Mouse (Mus musculus) hindbrain, postnatal 0 days (tissue): ENCODE results near the gene Ift20. TPM values are rescaled to one million over a fixed set of nuclear protein-coding genes. Genes with fewer than 3 reads are reported as not detected.
A peak's percentile ranks its signal among the peaks of the same experiment; 100 is the strongest.

Experiments used
- ATAC-seq: fragments of 200-750 bp; cut with Nextera tagmentation; 2 replicates; pipeline ENCODE4 v1.8.0; 2017; ENCODE audit warnings: mild to moderate bottlenecking, moderate TSS enrichment, moderate library complexity
- DNase-seq: peaks from one replicate; pipeline ENCODE4 v3.0.0-alpha.2; 2015; ENCODE audit warnings: low spot score
- H3K27ac ChIP-seq: fragments of 300-500 bp; sonication (generic); 2 replicates; pipeline ENCODE4 v1.5.1; 2014; ENCODE audit warnings: mild to moderate bottlenecking
- H3K27me3 ChIP-seq: fragments of 300-500 bp; sonication (generic); 2 replicates; pipeline ENCODE4 v1.6.1; 2014; ENCODE audit warnings: low read length, mixed read lengths; ENCODE audit not compliant: insufficient read depth
- H3K36me3 ChIP-seq: fragments of 300-500 bp; sonication (generic); 2 replicates; pipeline ENCODE4 v1.6.1; 2014; ENCODE audit warnings: low read length, mixed read lengths; ENCODE audit not compliant: insufficient read depth
- H3K4me1 ChIP-seq: fragments of 300-500 bp; sonication (generic); 2 replicates; pipeline ENCODE4 v1.6.1; 2014; ENCODE audit warnings: antibody characterized with exemption, low read length, mixed read lengths; ENCODE audit not compliant: insufficient read depth
- H3K4me2 ChIP-seq: fragments of 300-500 bp; sonication (generic); 2 replicates; pipeline ENCODE4 v1.6.1; 2014; ENCODE audit warnings: low read depth, mild to moderate bottlenecking, low read length, moderate library complexity, mixed read lengths
- H3K4me3 ChIP-seq: fragments of 300-500 bp; sonication (generic); 2 replicates; pipeline ENCODE4 v1.5.1; 2014; ENCODE audit warnings: low read length
- H3K9ac ChIP-seq: fragments of 300-500 bp; sonication (generic); replicated peaks from 2 replicates; pipeline ENCODE4 v1.6.1; 2014; ENCODE audit warnings: mild to moderate bottlenecking, low read length, moderate library complexity, mixed read lengths
- H3K9me3 ChIP-seq: fragments of 300-500 bp; sonication (generic); 2 replicates; pipeline ENCODE4 v1.6.1; 2016; ENCODE audit warnings: low read length, mixed read lengths
- CTCF ChIP-seq: IDR thresholded peaks from 2 replicates; pipeline ENCODE4 v1.5.1; 2016; ENCODE audit warnings: antibody characterized with exemption, control low read depth, low read depth
- WGBS: fragments of 180-500 bp; shearing (Covaris S2); extraction: QIAGEN DNeasy Blood & Tissue Kit; methylation state at CpG from one replicate; pipeline ENCODE4 v1.1.7; 2014; 5-methylcytosine and 5-hydroxymethylcytosine counted together
- polyA plus RNA-seq: library from polyadenylated mRNA; unstranded; fragments of >200 nt; fragmentation: Nextera tagmentation; extraction: Ambion mirVana; gene quantifications from 2 replicates; pipeline ENCODE4 v1.2.1, GENCODE M21; 2015
- total RNA-seq: library from RNA; depleted of rRNA; stranded (reverse); fragments of >200 nt; gene quantifications from 2 replicates; pipeline ENCODE4 v1.2.3, GENCODE M21; 2014

Gene Ift20
- total and polyA plus RNA-seq, 2 experiments from 2014 or later, result 96.2 to 123 TPM

DNA sequence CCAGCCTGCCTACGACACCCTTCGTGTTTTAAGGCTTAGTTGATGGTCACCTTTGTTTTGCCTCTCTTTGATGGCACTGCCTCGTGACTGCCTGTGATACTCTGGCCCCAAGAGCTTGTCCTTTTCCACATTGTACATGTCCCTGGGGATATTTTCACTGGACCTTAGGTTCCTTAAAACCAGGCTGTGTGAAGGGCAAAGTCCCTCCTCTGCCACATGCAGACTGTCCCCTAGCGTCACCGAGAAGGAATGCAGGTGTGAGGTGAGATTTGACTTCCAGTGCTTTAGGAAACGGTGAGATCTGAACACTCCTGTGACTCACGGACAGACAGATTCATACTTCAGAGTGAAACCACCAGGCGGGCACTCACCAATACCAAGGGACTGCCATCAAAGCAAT is 21.1 kb downstream of the Ift20 start:
- Histone ChIP-seq H3K4me1 (no peaks in the 10 kb centered on the region), H3K27me3 (no peaks in the 10 kb centered on the region), H3K4me2 (no peak overlapping the region), H3K4me3 (no peak overlapping the region), H3K27ac (no peak overlapping the region), H3K36me3 (no peaks in the 10 kb centered on the region), H3K9me3 (no peaks in the 10 kb centered on the region), H3K9ac (no peak overlapping the region)
- peak; percentile 56 for TF ChIP-seq CTCF
- 60% methylated on average over 8 of the region's 8 CpGs for WGBS
- ATAC-seq (no peak), DNase-seq (no peak)

DNA sequence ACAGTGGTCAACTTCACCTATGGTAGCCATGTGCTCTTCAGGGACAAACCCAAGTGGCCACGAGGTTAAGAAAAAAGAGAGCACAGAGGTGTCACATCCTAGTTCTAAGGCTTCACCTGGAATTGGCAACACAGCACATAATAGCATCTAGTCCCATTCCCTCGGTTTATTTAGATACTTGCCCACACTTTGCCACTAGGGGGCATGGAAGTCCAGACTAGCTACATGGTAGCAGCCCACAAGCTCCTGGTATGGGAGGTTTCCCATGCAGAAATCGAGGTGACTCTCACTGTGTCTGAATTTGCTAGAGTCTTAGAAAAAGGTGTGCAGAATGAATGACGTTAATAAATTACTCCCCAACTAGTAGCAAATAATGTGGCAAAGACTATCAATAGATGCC is 24.3 kb downstream of the Ift20 start:
- no peaks in the 10 kb centered on the region for H3K9me3 ChIP-seq
- no peaks in the 10 kb centered on the region for H3K27me3 ChIP-seq
- no peak overlapping the region for H3K4me2 ChIP-seq
- WGBS, result 12% methylated on average over 4 of the region's 4 CpGs
- peak; percentile 93 for DNase-seq
- no peaks in the 10 kb centered on the region for H3K36me3 ChIP-seq
- H3K4me1 ChIP-seq, result no peaks in the 10 kb centered on the region
- H3K4me3 ChIP-seq, result no peak overlapping the region
- no peak overlapping the region for H3K9ac ChIP-seq
- TF ChIP-seq CTCF, result peak; percentile 94
- peak; percentile 77 for ATAC-seq
- H3K27ac ChIP-seq, result no peak overlapping the region

DNA sequence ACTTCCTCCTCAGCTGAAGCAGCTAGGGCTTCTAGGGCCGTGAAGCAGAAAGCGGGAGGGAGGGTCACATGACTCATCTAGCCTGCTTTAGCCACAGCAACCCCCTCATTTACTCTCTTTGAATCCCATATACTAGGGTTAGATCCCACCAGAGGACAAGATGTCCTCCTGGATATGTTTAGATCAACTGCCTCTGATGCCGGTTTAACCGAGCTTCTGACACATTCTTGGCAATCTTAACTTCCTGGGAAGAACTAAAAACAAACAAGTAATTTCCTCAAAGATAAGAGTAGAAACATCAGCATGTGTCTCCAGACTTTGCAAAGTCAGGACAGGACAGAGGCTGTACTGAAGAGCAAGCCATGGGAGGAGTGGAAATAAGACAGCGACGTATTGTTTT is 30.6 kb downstream of the Ift20 start:
- TF ChIP-seq CTCF, result no peak
- Histone ChIP-seq H3K4me3 (no peak overlapping the region), H3K27me3 (no peaks in the 10 kb centered on the region), H3K9me3 (no peaks in the 10 kb centered on the region), H3K4me2 (no peak overlapping the region), H3K9ac (no peak overlapping the region), H3K4me1 (no peaks in the 10 kb centered on the region), H3K27ac (no peak overlapping the region), H3K36me3 (peaks cover 12% of the 10 kb centered on the region; the same call in 1 of the 2 replicates)
- ATAC-seq, result no peak
- DNase-seq, result no peak
- 71% methylated on average over 6 of the region's 6 CpGs for WGBS

- 89% methylated on average over 6 of the region's 6 CpGs for WGBS
- DNase-seq, result no peak
Measured at GRCm38 (mm10) chr11:78567614-78568013, 31.5 kb downstream of the Ift20 start.

DNA sequence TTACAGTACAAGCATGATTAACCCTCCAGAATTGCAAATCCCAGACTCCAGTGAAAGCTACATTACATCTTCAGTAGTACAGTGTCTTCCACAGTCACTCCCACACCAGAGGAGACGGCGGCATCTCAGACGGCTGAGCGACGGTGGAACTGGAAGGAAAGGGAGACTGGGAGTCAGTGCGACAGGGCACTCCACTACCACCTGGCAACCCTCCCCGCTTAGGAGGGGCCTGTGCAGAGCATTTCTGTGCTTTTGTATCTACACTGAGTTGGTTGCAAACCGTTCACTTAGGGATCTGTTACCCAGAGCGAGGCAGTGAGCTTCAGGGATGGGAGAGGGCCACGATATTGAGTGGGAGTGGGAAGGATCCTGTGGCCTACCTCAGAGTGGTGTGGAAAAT is 32.7 kb downstream of the Ift20 start:
- Histone ChIP-seq H3K27me3 (no peaks in the 10 kb centered on the region), H3K36me3 (peaks cover 26% of the 10 kb centered on the region)
- 86% methylated on average over 10 of the region's 10 CpGs for WGBS

More at GRCm38 (mm10) chr11:78567614-78568013, 31.5 kb downstream of the Ift20 start:
- H3K4me1 ChIP-seq, result no peaks in the 10 kb centered on the region
- H3K9me3 ChIP-seq, result no peaks in the 10 kb centered on the region
- no peak for ATAC-seq
- no peak overlapping the region for H3K9ac ChIP-seq
- H3K27ac ChIP-seq, result no peak overlapping the region
- no peaks in the 10 kb centered on the region for H3K27me3 ChIP-seq
- H3K4me2 ChIP-seq, result no peak overlapping the region
- peaks cover 21% of the 10 kb centered on the region for H3K36me3 ChIP-seq
- H3K4me3 ChIP-seq, result no peak overlapping the region
- TF ChIP-seq CTCF, result no peak

GRCm38 (mm10) chr11:78569806-78570205 is 33.6 kb downstream of the Ift20 start:
- TF ChIP-seq CTCF, result no peak
- Histone ChIP-seq H3K4me3 (no peak overlapping the region), H3K4me1 (no peaks in the 10 kb centered on the region), H3K9me3 (no peaks in the 10 kb centered on the region), H3K27me3 (no peaks in the 10 kb centered on the region), H3K27ac (no peak overlapping the region), H3K4me2 (no peak overlapping the region), H3K9ac (no peak overlapping the region), H3K36me3 (peaks cover 26% of the 10 kb centered on the region)
- ATAC-seq (no peak), DNase-seq (no peak)
- WGBS, result 64% methylated on average over 3 of the region's 3 CpGs

More for the DNA sequence above, 32.7 kb downstream of the Ift20 start:
- TF ChIP-seq CTCF, result no peak
- ATAC-seq (no peak), DNase-seq (no peak)
- Histone ChIP-seq H3K9me3 (no peaks in the 10 kb centered on the region), H3K4me1 (no peaks in the 10 kb centered on the region), H3K4me2 (no peak overlapping the region), H3K27ac (no peak overlapping the region), H3K4me3 (no peak overlapping the region), H3K9ac (no peak overlapping the region)

DNA sequence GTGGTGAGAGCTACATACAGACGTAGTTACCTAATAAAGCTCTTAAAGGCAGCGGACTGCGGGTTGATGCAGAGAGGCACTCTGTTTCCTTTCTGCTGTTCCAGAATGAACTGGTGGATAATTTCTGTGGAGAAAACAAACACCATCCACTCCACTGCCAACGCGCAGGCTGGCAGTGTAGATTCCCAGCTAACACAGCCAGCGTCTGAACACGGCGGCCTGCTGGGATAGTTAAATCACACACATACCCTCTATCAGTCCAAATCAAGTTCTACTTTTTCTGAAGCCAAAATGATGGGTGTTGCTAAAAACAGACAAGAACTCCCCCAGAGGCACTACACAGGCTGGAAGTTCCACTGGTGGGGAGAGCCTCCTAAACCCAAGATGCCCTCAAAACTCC is 35.3 kb downstream of the Ift20 start:
- DNase-seq, result no peak
- no peak for ATAC-seq
- Histone ChIP-seq H3K9me3 (no peaks in the 10 kb centered on the region), H3K4me1 (no peaks in the 10 kb centered on the region), H3K9ac (no peak overlapping the region), H3K27ac (no peak overlapping the region), H3K4me2 (no peak overlapping the region), H3K4me3 (no peak overlapping the region), H3K36me3 (peaks cover 26% of the 10 kb centered on the region), H3K27me3 (no peaks in the 10 kb centered on the region)
- 89% methylated on average over 8 of the region's 8 CpGs for WGBS
- no peak for TF ChIP-seq CTCF
